Mouse (Mus musculus) retina, embryonic 14.5 days (tissue): ENCODE data around the gene Gzmf.
"Not testable (repeated sequence)": the region's sequence is repeated elsewhere in the genome, so short reads cannot be mapped to it uniquely, and the experiment has no call there.

Source experiments
- DNase-seq: peaks from one replicate; pipeline ENCODE4 v3.0.0-alpha.2; 2015; ENCODE audit warnings: low spot score

Gene Gzmf

GRCm38 (mm10) chr14:56211317-56211716 lies at the start of gene Gzmf:
Gene Gzmf, minus strand, starts transcription at chr14:56211417.
- DNase-seq = no peak

- DNase-seq = no peak
Measured at GRCm38 (mm10) chr14:56240409-56240808, 29.2 kb upstream of the Gzmf start.

GRCm38 (mm10) chr14:56234556-56234955 lies 23.3 kb upstream of the Gzmf start, which contains the start of gene Gzmc:
Gene Gzmc, minus strand, starts transcription at chr14:56234656.
- DNase-seq = no peak

GRCm38 (mm10) chr14:56205613-56206012 lies 5.6 kb downstream of the Gzmf start:
- no peak for DNase-seq

GRCm38 (mm10) chr14:56205021-56205420 lies 6.2 kb downstream of the Gzmf start:
- peak; percentile 66 for DNase-seq

GRCm38 (mm10) chr14:56203975-56204374 lies 7.2 kb downstream of the Gzmf start:
- DNase-seq = peak; percentile 79

GRCm38 (mm10) chr14:56186946-56187345 lies 24.3 kb downstream of the Gzmf start:
- no peak for DNase-seq

- DNase-seq = no peak
Measured at GRCm38 (mm10) chr14:56186521-56186920, 24.7 kb downstream of the Gzmf start.

GRCm38 (mm10) chr14:56177651-56178050 lies 33.6 kb downstream of the Gzmf start:
- peak; percentile 70 for DNase-seq

- DNase-seq = no peak
Measured at GRCm38 (mm10) chr14:56174499-56174898, 36.7 kb downstream of the Gzmf start, which contains the start of gene Gzmn. Gene Gzmn, minus strand, starts transcription at chr14:56174599.

- DNase-seq = no peak
Measured at GRCm38 (mm10) chr14:56173396-56173795, 37.8 kb downstream of the Gzmf start.

- no peak for DNase-seq
Measured at GRCm38 (mm10) chr14:56172744-56173143, 38.5 kb downstream of the Gzmf start.

GRCm38 (mm10) chr14:56168009-56168408 lies 43.2 kb downstream of the Gzmf start:
- no peak for DNase-seq

GRCm38 (mm10) chr14:56162109-56162508 lies 49.1 kb downstream of the Gzmf start:
- no peak for DNase-seq

- not testable (repeated sequence) for DNase-seq
Measured at GRCm38 (mm10) chr14:56159479-56159878, 51.7 kb downstream of the Gzmf start, which contains the start of gene Gzmg. Gene Gzmg, minus strand, starts transcription at chr14:56159579.

GRCm38 (mm10) chr14:56155340-56155739 lies 55.9 kb downstream of the Gzmf start:
- no peak for DNase-seq
